Comparison of ENCODE assay signal across 7 mouse cellular contexts in the genomic region with DNA sequence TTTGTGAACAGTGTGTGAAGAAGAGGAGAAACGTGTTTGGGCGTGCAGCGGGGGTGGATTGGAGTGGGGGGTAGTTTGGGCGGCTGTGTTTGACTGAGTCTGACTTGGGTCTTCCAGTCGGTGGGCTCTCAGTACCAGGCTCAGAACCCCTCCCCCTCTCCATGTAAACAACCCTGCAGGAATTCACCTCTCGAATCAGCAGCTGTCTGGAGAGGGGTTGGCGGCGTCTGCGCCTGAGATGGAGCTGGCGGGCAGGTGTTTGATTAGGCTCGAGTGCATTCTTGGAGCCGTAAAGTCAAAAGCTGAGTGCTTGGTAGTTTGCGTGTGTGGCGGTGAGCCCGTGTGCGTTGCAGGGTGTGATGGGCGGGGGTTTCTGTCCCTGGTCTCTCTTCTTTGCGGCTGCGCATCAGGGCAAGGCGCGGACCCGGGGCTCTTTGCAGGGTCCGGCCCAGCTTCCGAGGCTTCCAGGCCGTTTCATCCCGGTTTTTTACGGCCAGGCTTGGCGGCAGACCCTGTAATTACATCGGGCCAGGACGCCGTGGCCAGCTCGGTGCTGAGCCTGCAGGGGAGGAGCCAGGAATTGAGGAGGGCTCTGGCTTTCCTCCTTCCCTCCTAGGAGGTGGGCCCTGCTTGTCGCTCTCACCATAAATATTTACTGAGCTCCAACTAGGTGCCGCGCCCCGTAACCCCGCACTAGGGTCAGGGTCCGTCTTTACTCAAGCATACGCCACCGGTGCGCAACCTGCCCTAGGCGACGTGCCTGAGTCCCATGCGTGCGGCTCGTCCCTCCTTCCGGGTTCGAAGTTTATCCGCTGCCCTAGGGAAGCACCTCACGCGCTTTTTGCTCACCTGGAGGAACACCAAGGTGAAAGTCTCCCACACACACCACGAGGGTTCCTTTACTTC. TPM values are rescaled to one million over a fixed set of nuclear protein-coding genes. Genes with fewer than 3 reads are reported as not detected.
DNase-seq lines count a peak whose midpoint lies in the region; TF ChIP-seq lines count a peak whose summit lies in the region.

Gene Efna1 (minus strand): TSS at position 537 of the 906 bp plus-strand sequence.

- H3K4me1 ChIP-seq in ES-E14 (ENCODE audit: control insufficient read depth in 2 of 2, insufficient read depth in 2 of 2, low read length in 2 of 2, poor library complexity in 1 of 2) = peaks cover 0 to 23% of the 10 kb centered on the region in 2 experiments; a peak in 3 of 4 replicates
- peaks cover 2% of the 10 kb centered on the region; the same call in 1 of the 2 replicates for H3K4me1 ChIP-seq in embryonic fibroblast, embryonic 13.5 days (ENCODE audit: control insufficient read depth, insufficient read depth, low read length)
- H3K4me1 ChIP-seq in small intestine, adult 2 months (ENCODE audit: control insufficient read depth, insufficient read depth, insufficient read length, low read length) = peaks cover 24% of the 10 kb centered on the region

- intact Hi-C loops in heart, postnatal 25 days (cut with DNase I) = no loop called here

- H3K27me3 ChIP-seq in small intestine, adult 2 months (ENCODE audit: control insufficient read depth, insufficient read depth, low read length) = no peaks in the 10 kb centered on the region

- TF ChIP-seq CTCF in embryonic fibroblast, embryonic 13.5 days (IDR thresholded peaks at IDR 0.05; ENCODE audit: borderline replicate concordance, insufficient read depth, low read length) = no peak
- 0 out of 2 replicates have a peak, but pooled peaks have one; percentile 14 for TF ChIP-seq CTCF in small intestine, adult 2 months (IDR thresholded peaks at IDR 0.05; ENCODE audit: extremely low read depth, insufficient read length, insufficient replicate concordance, low read depth, low read length)

- peak; percentile 52; the same call in 1 of the 2 replicates for TF ChIP-seq POLR2A in embryonic fibroblast, embryonic 13.5 days (IDR thresholded peaks at IDR 0.05; ENCODE audit: low read depth, low read length)
- TF ChIP-seq POLR2A in small intestine, adult 2 months (IDR thresholded peaks at IDR 0.05; ENCODE audit: low read depth, low read length) = 0 out of 2 replicates have a peak, but pooled peaks have one; percentile 9

- H3K36me3 ChIP-seq in ES-E14 (ENCODE audit: control insufficient read depth, insufficient read depth, low read length, poor library complexity, severe bottlenecking) = no peaks in the 10 kb centered on the region
- H3K36me3 ChIP-seq in small intestine, adult 2 months (ENCODE audit: control insufficient read depth, insufficient read depth, low read length) = peaks cover 4% of the 10 kb centered on the region

- 1% methylated on average over 52 of the region's 52 CpGs for WGBS in large intestine, adult 2 months
- WGBS in small intestine, adult 2 months = 1% methylated on average over 52 of the region's 52 CpGs

- no peak within 1 kb of the TSS for H3K27ac ChIP-seq in ES-E14 (ENCODE audit: insufficient read depth, low read depth, low read length, poor library complexity, severe bottlenecking)
- no peak within 1 kb of the TSS for H3K27ac ChIP-seq in embryonic fibroblast, embryonic 13.5 days (ENCODE audit: insufficient read depth, low read length)
- H3K27ac ChIP-seq in small intestine, adult 2 months (ENCODE audit: insufficient read depth, low read depth, low read length) = peak within 1 kb of the TSS; percentile 99

- H3K4me3 ChIP-seq in ES-E14 (ENCODE audit: insufficient read depth in 1 of 2, low read depth in 1 of 2, low read length in 2 of 2, poor library complexity in 1 of 2, severe bottlenecking in 1 of 2) = peak within 1 kb of the TSS; percentile 59 to 74
- H3K4me3 ChIP-seq in embryonic fibroblast, embryonic 13.5 days (ENCODE audit: insufficient read depth, low read length) = peak within 1 kb of the TSS; percentile 36
- H3K4me3 ChIP-seq in small intestine, adult 2 months (ENCODE audit: low read depth, low read length) = peak within 1 kb of the TSS; percentile 85

- H3K9me3 ChIP-seq in ES-E14 (ENCODE audit: control insufficient read depth, insufficient read depth, low read depth, low read length) = no peaks in the 10 kb centered on the region

- peak within 1 kb of the TSS; percentile 51 for H3K9ac ChIP-seq in ES-E14 (ENCODE audit: insufficient read depth, low read depth, low read length, poor library complexity, severe bottlenecking)

- in situ Hi-C loops in ES-E14 (cut with MboI; ENCODE audit: low sequenced_read_pairs in 2 of 2, unreplicated experiment in 2 of 2) = no loop called here

- no peak for DNase-seq in ES-E14 (ENCODE audit: low read depth, low spot score)
- peak; percentile 61 for DNase-seq in adrenal gland, postnatal 14 days
- peak; percentile 65 for DNase-seq in heart, postnatal 25 days (ENCODE audit: low spot score)
- DNase-seq in large intestine, adult 2 months (ENCODE audit: low read depth, low spot score) = peak; percentile 95
- DNase-seq in lung, postnatal 4 days = peak; percentile 77 to 90

TF ChIP-seq in ES-E14, 5 proteins besides CTCF, POLR2A, EP300 and RAD21:
- TF ChIP-seq CHD2 (IDR thresholded peaks at IDR 0.05; ENCODE audit: low read depth, low read length) (no peak), HCFC1 (IDR thresholded peaks at IDR 0.05; ENCODE audit: borderline replicate concordance, insufficient read depth, low read length) (no peak), ZC3H11A (IDR thresholded peaks at IDR 0.05; ENCODE audit: borderline replicate concordance, low read depth, low read length) (no peak), MAFK (IDR thresholded peaks at IDR 0.05; ENCODE audit: insufficient read depth, low read depth, low read length) (no peak), ZNF384 (IDR thresholded peaks at IDR 0.05; ENCODE audit: low read depth, low read length) (no peak)

RNA-seq across cellular contexts. Expression of gene Efna1, which starts in this region (rescaled TPM):
- total RNA-seq in ES-E14 (2012; rRNA removed) = 2.1 and 9.5 TPM in 2 replicates
- total RNA-seq in adrenal gland, postnatal 14 days (2021) = 19.1 and 21.9 TPM in 2 replicates
- 4.1 and 7.1 TPM in 2 replicates for polyA plus RNA-seq in embryonic fibroblast, embryonic 13.5 days (2011; ENCODE audit: insufficient read length, low read depth, missing spikeins)
- 10 to 100 TPM; 29.4 to 33.5 TPM for total RNA-seq in heart, postnatal 25 days (2021)
- 78.0 and 93.8 TPM in 2 replicates for polyA plus RNA-seq in large intestine, adult 2 months (2012; rRNA removed)
- polyA plus RNA-seq in small intestine, adult 2 months (2012; rRNA removed) = 46.1 and 122 TPM in 2 replicates
